Mouse (Mus musculus) frontal cortex, postnatal 14 days (tissue): ENCODE results near the gene Nat8f4.
"Not testable (repeated sequence)": the region's sequence is repeated elsewhere in the genome, so short reads cannot be mapped to it uniquely, and the experiment has no call there.

Experiments used
- DNase-seq, 2 experiments: peaks; one replicate each; pipeline ENCODE4 v3.0.0; 2022; ENCODE audit warnings: low spot score in 2 of 2

Gene Nat8f4

DNA sequence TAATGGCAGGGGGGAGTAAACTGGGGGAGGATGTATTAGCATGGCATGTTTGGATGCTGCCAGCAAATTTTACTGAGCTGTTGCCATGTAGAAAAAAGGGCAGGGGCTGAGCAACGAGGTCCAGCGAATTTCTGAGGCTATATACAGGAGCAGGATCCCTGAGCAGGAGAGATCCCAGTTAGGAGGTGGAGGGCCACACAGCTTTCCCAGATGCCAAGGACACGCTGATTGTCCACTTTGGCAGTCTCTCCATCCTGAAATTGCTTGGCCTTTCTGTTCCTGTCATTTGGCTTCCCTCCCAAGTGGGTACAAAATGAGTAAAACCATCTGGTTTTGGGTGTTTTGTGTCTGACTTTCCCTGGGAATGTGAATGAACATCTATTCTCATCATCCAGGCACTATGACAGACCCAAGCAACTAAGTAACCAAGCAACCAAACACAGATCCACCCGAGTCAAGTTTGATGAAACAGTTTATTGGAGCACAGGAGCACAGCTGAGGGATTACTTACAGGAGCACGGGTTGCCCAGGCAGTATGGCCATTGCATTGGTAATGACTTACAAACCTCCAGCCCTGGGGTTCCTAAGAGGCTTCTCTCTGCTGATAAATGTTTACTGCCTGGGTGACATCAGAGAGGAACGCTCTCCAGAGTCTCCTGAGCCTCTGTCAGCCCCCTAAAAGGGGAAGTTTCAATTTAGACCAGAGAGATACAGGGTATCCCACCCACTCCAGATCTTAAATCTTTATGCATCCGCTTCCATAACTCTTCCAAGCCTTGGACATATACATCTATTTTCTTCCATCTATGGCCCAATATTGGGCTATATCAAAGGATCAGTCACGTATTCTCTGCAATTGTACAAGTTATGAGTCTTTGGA, 5.8 kb downstream of the Nat8f4 start:
- not testable (repeated sequence) for DNase-seq

DNA sequence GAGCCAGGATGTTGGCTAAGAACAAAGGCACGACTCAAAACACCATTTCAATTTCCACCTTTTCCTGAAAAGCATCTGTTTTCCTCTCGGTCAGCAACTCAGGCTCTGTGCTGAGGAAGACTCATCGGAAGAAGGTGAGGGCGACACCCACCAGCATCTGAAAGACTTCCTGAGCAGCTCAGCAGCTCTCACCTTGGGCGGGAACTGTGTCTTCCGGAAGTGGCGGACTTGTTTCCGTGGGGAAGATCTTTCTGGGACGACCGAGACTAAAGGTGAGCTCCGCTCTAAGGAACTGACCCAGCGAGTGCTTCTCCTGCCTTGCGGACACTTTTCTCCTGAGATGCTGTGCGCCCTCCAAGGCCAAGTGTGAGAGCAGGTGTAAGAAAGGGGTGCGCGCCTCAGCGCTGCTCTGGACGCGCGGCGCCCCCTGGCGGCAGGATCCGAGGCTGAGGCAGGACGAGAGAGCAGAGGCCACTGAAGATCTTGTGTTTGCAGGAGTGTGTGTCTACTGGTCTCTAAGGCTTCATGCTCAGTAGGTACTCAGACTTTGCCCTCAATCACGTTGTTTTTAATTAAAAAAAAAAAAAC, 9.5 kb downstream of the Nat8f4 start:
- not testable (repeated sequence) for DNase-seq

DNA sequence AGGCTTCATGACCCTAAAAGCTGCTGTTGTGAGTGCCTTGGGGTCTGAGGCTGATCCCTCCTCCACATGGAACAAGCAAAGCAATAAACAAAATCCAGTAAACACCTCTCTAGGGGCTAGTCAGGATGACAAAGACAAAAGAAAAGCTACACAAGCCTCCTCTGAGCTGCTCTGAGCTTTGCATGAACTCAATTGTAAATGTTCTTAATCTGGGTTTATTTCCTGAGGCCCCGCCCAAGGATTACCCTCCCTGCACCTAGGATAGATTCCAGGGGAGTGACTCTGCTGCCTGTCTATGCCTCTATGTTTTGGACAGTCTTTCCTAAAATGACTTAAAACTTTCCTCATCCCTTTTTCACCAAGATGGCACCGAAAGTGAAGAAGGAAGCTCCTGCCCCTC, 15.7 kb downstream of the Nat8f4 start:
- no peak for DNase-seq

- no peak for DNase-seq
These were observed 20.4 kb downstream of the Nat8f4 start for GRCm38 (mm10) chr6:85884311-85884710.

GRCm38 (mm10) chr6:85883246-85883645, 21.4 kb downstream of the Nat8f4 start:
- DNase-seq, result not testable (repeated sequence)

GRCm38 (mm10) chr6:85869006-85869405, 35.7 kb downstream of the Nat8f4 start, which contains the start of gene Nat8f2:
Nat8f2 (minus strand) TSS chr6:85869158.
- not testable (repeated sequence) for DNase-seq

DNA sequence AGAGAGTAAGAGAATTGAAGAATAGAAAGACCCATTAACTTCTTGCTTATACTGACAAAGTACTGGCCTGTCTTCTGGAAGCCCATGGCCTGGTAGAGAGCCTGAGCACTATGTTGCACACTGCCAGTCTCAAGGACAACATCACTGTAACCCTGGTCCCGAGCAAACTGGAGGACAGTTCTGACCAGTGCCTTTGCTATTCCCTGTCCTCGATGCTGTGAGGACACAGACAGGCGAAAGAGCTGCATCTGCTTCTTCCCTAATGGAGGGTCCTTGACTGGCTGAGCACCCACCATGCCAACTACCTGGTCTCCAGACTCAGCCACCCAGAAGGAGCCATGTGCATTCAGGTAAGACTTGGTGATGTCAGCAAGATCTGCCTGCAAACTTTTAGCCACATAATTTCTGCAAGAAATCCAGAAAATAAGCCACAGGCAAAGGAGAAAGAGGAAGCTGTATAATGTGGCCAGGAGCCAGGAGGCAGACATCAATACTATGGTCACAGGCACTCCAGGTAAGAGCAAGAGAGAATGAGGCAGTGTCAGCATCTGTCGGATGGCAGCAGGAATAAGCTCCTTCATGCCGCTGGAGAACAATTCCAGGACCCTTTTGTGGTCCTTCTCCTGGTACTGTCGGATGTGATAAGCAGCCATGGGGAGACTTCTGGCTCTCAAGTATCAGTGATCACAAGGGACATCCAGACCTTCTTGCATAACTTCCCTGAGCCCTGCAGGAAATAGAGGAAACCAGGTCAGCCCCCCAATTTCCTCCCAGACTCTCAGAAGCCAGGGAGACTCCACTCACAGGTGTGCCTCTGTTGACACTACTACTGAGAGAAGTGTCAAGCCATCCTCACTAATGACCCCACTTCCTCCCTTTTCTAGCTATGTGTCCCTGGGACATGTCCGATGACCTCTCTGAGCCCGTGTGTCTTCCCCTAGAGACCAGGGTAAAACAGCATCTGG, 36.7 kb downstream of the Nat8f4 start:
- DNase-seq, result no peak

DNA sequence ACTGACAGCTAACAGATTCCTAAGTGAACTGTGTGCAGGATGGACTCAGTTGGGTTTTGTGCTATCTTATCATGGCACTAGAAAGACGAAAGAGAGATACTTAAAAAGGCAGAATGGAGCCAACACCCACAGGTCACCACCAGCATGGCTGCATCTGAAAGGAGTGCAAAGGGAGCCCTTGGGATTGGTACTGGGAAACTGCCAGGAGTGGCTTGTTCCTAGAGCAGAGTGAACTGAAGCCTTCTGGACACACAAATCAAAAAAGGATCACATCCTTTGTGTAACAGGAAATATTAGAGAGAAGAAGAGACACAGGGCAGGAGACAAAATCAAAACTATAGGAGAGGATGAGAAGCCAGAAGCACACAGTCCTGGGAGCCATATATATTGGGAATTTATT, 37.7 kb downstream of the Nat8f4 start:
- DNase-seq, result not testable (repeated sequence)

- DNase-seq, result not testable (repeated sequence)
These were observed 38.5 kb downstream of the Nat8f4 start for GRCm38 (mm10) chr6:85866166-85866565.

DNA sequence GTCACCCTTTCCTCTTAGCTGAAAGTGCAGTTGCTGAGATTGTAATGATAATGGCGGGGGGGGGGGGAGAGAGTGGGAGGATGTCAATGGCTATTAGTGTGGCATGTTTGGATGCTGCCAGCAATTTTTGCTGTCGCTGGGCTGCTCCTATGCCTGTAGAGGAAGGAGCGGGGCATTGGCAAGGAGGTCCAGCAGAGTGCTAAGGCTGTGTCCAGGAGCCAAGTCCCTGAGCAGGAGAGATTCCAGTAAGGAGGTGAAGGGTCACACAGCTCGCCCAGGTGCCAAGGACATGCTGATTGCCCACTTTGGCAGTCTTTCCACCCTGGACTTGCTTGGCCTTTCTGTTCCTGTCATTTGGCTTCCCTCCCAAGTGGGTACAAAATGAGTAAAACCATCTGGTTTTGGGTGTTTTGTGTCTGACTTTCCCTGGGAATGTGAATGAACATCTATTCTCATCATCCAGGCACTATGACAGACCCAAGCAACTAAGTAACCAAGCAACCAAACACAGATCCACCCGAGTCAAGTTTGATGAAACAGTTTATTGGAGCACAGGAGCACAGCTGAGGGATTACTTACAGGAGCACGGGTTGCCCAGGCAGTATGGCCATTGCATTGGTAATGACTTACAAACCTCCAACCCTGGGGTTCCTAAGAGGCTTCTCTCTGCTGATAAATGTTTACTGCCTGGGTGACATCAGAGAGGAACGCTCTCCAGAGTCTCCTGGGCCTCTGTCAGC, 39.6 kb downstream of the Nat8f4 start:
- DNase-seq, result peak in 1 of 2 experiments; percentile 16

DNA sequence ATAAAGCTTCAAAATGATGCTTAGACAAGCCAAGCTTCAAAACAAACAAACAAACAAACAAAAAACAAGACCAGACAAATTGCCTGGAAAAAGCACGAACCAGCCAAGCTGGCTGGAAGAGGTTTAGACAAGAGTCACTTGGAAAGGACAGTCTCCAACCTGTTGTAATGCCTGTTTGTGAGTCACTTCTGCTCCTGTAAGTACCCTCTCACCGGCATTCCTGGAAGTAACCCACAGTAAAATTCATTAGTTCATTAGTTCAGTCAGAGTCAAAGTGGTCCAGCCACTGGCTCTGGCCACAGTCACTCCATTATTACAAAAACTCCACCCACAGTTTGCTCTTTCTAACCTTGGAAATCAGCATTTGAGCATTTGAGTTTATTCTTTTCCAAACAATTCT, 40.8 kb downstream of the Nat8f4 start:
- DNase-seq, result no peak

DNA sequence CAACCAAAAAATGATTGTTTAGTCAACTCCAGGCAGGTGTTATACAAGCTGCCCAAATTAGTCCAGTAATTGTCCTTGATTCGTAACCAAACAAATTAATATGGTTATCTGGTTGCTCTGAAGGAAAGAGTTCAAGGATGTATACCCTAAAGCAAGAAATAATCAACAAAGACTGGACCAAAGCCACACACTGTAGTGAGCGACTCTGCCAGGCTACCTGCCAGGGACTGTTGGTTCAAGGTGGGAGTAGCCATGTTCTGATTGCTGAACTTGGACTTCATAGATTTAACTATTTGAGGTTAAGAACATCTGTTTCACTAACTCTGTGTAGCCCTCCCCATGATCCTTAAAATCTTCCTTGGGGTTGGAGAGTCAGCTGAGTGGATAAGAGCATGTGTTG, 41.5 kb downstream of the Nat8f4 start:
- DNase-seq, result no peak

- DNase-seq, result no peak
These were observed 42.1 kb downstream of the Nat8f4 start for GRCm38 (mm10) chr6:85862565-85862964.

DNA sequence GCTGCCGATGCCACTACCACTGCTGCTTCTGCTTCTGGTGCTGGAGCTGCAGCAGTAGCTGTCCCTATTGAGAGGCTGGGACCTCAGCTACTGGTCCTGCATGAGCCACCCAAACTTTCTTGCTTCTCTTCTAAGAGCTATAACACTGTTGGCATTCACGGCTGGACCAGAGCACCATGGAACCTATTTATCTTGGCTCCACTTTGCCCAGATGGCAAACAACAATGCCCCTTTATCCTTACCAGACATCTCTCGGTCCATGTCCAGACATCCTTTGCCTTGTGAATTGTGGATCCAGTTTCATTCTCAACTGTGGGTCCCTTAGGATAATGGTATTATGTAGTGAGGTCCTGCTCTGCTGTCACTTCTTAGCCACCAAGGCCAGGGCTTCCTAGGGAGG, 43.4 kb downstream of the Nat8f4 start:
- DNase-seq, result no peak

DNA sequence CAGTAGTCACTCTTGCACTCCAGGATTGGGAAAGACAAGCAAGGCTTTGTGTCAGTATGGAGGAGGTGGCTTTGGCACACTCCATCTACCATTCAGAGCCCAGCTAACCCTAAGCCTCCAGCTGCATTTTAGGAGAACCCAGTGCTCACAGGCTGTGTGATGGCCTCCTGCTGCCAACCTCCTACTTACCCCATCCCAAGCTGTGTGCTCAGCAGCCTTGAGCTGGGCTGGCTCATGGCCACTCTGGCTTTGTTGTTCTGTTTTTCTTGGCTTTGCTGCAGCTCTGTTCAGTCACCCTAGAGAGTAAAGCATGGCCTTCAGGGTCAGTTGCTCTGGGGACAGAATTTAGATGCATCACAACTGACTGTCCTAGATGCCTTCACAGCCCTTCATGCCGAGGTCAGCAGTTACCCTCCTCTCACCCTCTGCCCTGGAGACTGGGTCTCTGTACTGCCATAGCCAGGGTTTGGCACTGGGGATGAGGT, 48.4 kb downstream of the Nat8f4 start:
- DNase-seq, result peak; percentile 42 to 80

GRCm38 (mm10) chr6:85853481-85853880, 51.2 kb downstream of the Nat8f4 start:
- no peak for DNase-seq

GRCm38 (mm10) chr6:85851062-85851773, 53.5 kb downstream of the Nat8f4 start:
- DNase-seq, result no peak

- DNase-seq, result no peak
These were observed 55.4 kb downstream of the Nat8f4 start for GRCm38 (mm10) chr6:85849240-85849639.
